Mouse (Mus musculus): ENCODE results near the gene Dapk1. TPM values are rescaled to one million over a fixed set of nuclear protein-coding genes. Genes with fewer than 3 reads are reported as not detected.

Gene Dapk1
- polyA plus RNA-seq (2014; fragmentation: Nextera tagmentation; extraction: Ambion mirVana) = 31.6 and 34.5 TPM in 2 replicates

GRCm38 (mm10) chr13:60601436-60602415 is at the start of gene Dapk1:
Gene Dapk1 (plus strand): TSS chr13:60601947.
- peak within 1 kb of the TSS; percentile 95 for H3K9ac ChIP-seq (replicated peaks; ENCODE audit: low read depth, low read length)
- 0 out of 2 replicates have a peak, but pooled peaks cover 7% of the 10 kb centered on the region for H3K4me1 ChIP-seq (ENCODE audit: control insufficient read depth, insufficient read depth, low read length)
- no peaks in the 10 kb centered on the region for H3K9me3 ChIP-seq (ENCODE audit: control insufficient read depth, low read length)
- H3K4me2 ChIP-seq (ENCODE audit: low read depth, low read length) = peak within 1 kb of the TSS; percentile 61
- peak; percentile 90 for ATAC-seq (ENCODE audit: low read depth)
- no peaks in the 10 kb centered on the region; the same call in 1 of the 2 replicates for H3K36me3 ChIP-seq (ENCODE audit: control insufficient read depth, insufficient read depth, low read length)
- peak within 1 kb of the TSS; percentile 93 for H3K27ac ChIP-seq (ENCODE audit: low read depth, low read length)
- H3K27me3 ChIP-seq (ENCODE audit: control insufficient read depth, insufficient read depth, low read length) = no peaks in the 10 kb centered on the region
- peak within 1 kb of the TSS; percentile 94 for H3K4me3 ChIP-seq (ENCODE audit: low read depth, low read length)
- WGBS = under 1% methylated on average over 81 of the region's 90 CpGs

DNA sequence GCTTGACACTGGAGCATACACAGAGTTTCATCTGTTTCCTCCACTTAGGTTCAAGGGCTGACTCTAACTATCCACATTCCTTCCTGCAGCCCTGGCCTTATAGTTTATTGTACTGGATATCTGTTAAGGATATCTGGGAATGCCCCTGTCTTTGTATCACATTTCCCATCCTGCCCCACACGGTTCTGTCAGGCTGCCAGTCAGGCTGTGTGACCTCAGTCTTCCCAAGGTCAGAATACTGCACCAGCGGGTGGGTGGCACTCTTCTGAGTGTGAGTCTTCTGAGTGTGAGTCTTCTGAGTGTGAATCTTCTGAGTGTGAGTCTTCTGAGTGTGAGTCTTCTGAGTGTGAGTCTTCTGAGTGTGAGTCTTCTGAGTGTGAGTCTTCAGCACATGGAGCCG is 48.4 kb upstream of the Dapk1 start:
- no peaks in the 10 kb centered on the region for H3K36me3 ChIP-seq (ENCODE audit: control insufficient read depth, insufficient read depth, low read length)
- WGBS = 79% methylated on average over 3 of the region's 3 CpGs
- no peaks in the 10 kb centered on the region for H3K27me3 ChIP-seq (ENCODE audit: control insufficient read depth, insufficient read depth, low read length)
- H3K4me2 ChIP-seq (ENCODE audit: low read depth, low read length) = no peak overlapping the region
- no peaks in the 10 kb centered on the region for H3K9me3 ChIP-seq (ENCODE audit: control insufficient read depth, low read length)
- H3K9ac ChIP-seq (replicated peaks; ENCODE audit: low read depth, low read length) = no peak overlapping the region
- H3K4me3 ChIP-seq (ENCODE audit: low read depth, low read length) = no peak overlapping the region
- H3K27ac ChIP-seq (ENCODE audit: low read depth, low read length) = no peak overlapping the region
- no peaks in the 10 kb centered on the region for H3K4me1 ChIP-seq (ENCODE audit: control insufficient read depth, insufficient read depth, low read length)
- no peak for ATAC-seq (ENCODE audit: low read depth)

DNA sequence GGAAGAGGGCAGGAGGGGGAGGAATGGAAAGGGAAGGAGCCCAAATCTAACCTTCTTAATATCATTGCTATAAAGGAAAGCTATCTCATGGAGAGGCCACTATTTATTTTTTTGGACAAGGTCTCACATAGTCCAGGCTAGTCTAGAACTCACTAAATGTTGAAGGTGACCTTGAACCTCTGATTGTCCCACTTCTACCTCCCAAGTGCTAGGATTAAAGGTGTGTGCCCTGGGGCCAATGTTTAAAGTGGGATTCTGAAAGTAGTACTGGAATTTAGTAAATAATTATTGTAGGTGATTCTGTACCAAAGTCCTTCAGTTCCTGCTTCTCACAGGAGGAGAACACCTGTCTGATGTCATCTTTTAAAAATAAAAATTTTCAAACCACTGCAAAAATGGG is 45.3 kb upstream of the Dapk1 start:
- no peaks in the 10 kb centered on the region for H3K9me3 ChIP-seq (ENCODE audit: control insufficient read depth, low read length)

DNA sequence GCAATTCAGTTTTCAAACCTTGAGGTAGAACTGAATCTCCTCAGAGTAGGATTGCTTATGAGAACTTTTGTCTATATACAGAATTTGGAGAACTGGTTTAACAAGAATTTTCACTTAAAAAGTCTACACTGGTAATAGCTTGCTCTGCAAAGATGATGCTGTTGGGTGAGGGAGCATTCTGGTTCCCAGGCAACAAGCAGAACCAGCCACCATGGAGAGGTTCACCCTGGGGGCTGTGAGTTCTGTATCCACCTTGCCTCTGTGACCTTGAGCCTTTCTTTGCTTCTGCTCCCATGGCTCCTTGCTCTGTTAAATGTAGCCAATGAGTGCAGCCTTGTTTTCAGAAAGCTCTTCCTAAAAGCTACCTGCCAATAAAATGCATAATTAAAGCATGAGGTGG is 44.8 kb upstream of the Dapk1 start:
- Histone ChIP-seq H3K4me2 (ENCODE audit: low read depth, low read length) (no peak overlapping the region), H3K27ac (ENCODE audit: low read depth, low read length) (no peak overlapping the region), H3K36me3 (ENCODE audit: control insufficient read depth, insufficient read depth, low read length) (no peaks in the 10 kb centered on the region), H3K4me3 (ENCODE audit: low read depth, low read length) (no peak overlapping the region), H3K9me3 (ENCODE audit: control insufficient read depth, low read length) (no peaks in the 10 kb centered on the region), H3K9ac (replicated peaks; ENCODE audit: low read depth, low read length) (no peak overlapping the region), H3K4me1 (ENCODE audit: control insufficient read depth, insufficient read depth, low read length) (no peaks in the 10 kb centered on the region), H3K27me3 (ENCODE audit: control insufficient read depth, insufficient read depth, low read length) (no peaks in the 10 kb centered on the region)
- ATAC-seq (ENCODE audit: low read depth) = no peak

More for the DNA sequence above, 45.3 kb upstream of the Dapk1 start:
- Histone ChIP-seq H3K4me2 (ENCODE audit: low read depth, low read length) (no peak overlapping the region), H3K4me1 (ENCODE audit: control insufficient read depth, insufficient read depth, low read length) (no peaks in the 10 kb centered on the region), H3K9ac (replicated peaks; ENCODE audit: low read depth, low read length) (no peak overlapping the region), H3K27ac (ENCODE audit: low read depth, low read length) (no peak overlapping the region), H3K4me3 (ENCODE audit: low read depth, low read length) (no peak overlapping the region), H3K36me3 (ENCODE audit: control insufficient read depth, insufficient read depth, low read length) (no peaks in the 10 kb centered on the region), H3K27me3 (ENCODE audit: control insufficient read depth, insufficient read depth, low read length) (no peaks in the 10 kb centered on the region)
- no peak for ATAC-seq (ENCODE audit: low read depth)

GRCm38 (mm10) chr13:60564303-60564702 is 37.4 kb upstream of the Dapk1 start:
- Histone ChIP-seq H3K9me3 (ENCODE audit: control insufficient read depth, low read length) (no peaks in the 10 kb centered on the region; the same call in 1 of the 2 replicates), H3K4me2 (ENCODE audit: low read depth, low read length) (no peak overlapping the region), H3K27ac (ENCODE audit: low read depth, low read length) (no peak overlapping the region), H3K4me3 (ENCODE audit: low read depth, low read length) (no peak overlapping the region), H3K4me1 (ENCODE audit: control insufficient read depth, insufficient read depth, low read length) (no peaks in the 10 kb centered on the region), H3K9ac (replicated peaks; ENCODE audit: low read depth, low read length) (no peak overlapping the region), H3K36me3 (ENCODE audit: control insufficient read depth, insufficient read depth, low read length) (no peaks in the 10 kb centered on the region), H3K27me3 (ENCODE audit: control insufficient read depth, insufficient read depth, low read length) (no peaks in the 10 kb centered on the region)
- no peak for ATAC-seq (ENCODE audit: low read depth)
- WGBS = 69% methylated on average over 6 of the region's 6 CpGs

DNA sequence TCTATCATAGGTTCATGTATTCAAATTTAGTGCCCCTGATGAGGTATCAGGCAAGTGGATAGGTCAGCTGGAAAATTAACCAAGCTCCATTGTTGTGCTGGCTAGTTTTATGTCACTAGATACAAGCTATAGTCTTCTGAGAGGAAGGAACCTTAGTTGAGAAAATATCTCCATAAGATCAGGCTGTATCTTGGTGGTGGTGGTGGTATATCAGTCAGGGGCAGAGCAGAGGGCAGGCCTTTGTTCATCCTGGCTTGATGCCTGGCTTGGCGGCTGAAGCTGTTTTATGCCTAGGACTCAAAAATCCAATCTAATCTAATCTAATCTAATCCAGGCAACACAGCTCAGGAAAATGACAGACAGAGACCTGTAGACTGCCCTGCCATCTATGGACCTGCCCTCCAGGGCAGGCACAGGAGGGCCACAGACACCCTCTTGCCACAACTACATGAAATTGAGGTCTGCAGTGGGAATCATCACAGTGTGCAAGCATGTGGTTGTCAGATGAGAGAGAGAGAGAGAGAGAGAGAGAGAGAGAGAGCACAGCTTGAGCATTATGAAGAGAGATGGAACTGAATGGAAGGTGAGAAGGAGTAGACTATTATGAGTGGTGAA is 32.7 kb upstream of the Dapk1 start:
- Histone ChIP-seq H3K4me1 (ENCODE audit: control insufficient read depth, insufficient read depth, low read length) (no peaks in the 10 kb centered on the region), H3K4me3 (ENCODE audit: low read depth, low read length) (no peak overlapping the region), H3K36me3 (ENCODE audit: control insufficient read depth, insufficient read depth, low read length) (no peaks in the 10 kb centered on the region), H3K9me3 (ENCODE audit: control insufficient read depth, low read length) (no peaks in the 10 kb centered on the region; the same call in 1 of the 2 replicates), H3K27ac (ENCODE audit: low read depth, low read length) (no peak overlapping the region), H3K4me2 (ENCODE audit: low read depth, low read length) (no peak overlapping the region), H3K9ac (replicated peaks; ENCODE audit: low read depth, low read length) (no peak overlapping the region), H3K27me3 (ENCODE audit: control insufficient read depth, insufficient read depth, low read length) (no peaks in the 10 kb centered on the region)
- ATAC-seq (ENCODE audit: low read depth) = no peak
- WGBS = 92% methylated on average over 1 of the region's 1 CpGs

DNA sequence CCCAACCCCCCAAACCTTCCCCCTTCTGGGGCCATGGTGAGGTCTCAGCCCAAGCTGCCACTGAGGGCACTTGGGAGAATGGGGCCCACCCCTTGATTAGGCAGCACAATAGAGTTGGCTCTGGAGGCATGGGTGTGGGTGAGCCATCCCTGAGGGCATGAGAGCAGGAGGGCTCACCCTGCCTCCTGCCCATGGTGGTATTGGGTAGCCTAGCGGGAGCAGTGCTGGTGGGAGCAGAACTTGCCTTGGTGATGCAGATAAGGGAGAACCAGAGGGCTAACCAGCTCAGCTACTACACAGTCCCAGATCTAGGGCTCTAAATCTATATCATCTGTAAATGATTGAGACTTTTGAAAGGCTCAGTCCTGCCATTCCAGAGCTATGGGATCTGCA is 32.2 kb upstream of the Dapk1 start:
- H3K9me3 ChIP-seq (ENCODE audit: control insufficient read depth, low read length) = no peaks in the 10 kb centered on the region; the same call in 1 of the 2 replicates
- no peak overlapping the region for H3K4me3 ChIP-seq (ENCODE audit: low read depth, low read length)
- no peak overlapping the region for H3K9ac ChIP-seq (replicated peaks; ENCODE audit: low read depth, low read length)
- ATAC-seq (ENCODE audit: low read depth) = no peak
- no peaks in the 10 kb centered on the region for H3K36me3 ChIP-seq (ENCODE audit: control insufficient read depth, insufficient read depth, low read length)
- H3K27ac ChIP-seq (ENCODE audit: low read depth, low read length) = no peak overlapping the region
- H3K4me1 ChIP-seq (ENCODE audit: control insufficient read depth, insufficient read depth, low read length) = no peaks in the 10 kb centered on the region
- no peak overlapping the region for H3K4me2 ChIP-seq (ENCODE audit: low read depth, low read length)
- 93% methylated on average over 1 of the region's 1 CpGs for WGBS
- H3K27me3 ChIP-seq (ENCODE audit: control insufficient read depth, insufficient read depth, low read length) = no peaks in the 10 kb centered on the region

DNA sequence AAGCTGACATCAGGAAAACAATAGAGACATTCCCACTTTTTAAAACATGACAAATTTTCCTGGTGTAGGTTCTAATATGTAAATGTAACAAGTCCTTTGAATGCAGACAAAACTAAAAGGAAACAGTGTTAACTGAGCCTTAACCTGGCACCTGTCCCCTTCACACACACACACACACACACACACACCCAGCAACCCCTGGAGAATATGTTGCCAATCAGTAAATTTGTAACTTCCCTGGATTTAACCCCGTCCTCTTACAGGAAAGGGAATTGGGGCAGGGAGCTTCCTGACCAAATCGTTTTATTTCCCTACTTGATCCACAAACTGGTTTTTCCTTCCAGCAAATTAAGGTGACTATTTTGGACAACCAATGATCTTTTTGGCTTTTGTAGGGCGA is 28.2 kb upstream of the Dapk1 start:
- 86% methylated on average over 3 of the region's 3 CpGs for WGBS
- H3K27me3 ChIP-seq (ENCODE audit: control insufficient read depth, insufficient read depth, low read length) = no peaks in the 10 kb centered on the region
- H3K27ac ChIP-seq (ENCODE audit: low read depth, low read length) = no peak overlapping the region
- H3K4me1 ChIP-seq (ENCODE audit: control insufficient read depth, insufficient read depth, low read length) = no peaks in the 10 kb centered on the region
- H3K9me3 ChIP-seq (ENCODE audit: control insufficient read depth, low read length) = no peaks in the 10 kb centered on the region
- H3K4me2 ChIP-seq (ENCODE audit: low read depth, low read length) = no peak overlapping the region
- no peak overlapping the region for H3K9ac ChIP-seq (replicated peaks; ENCODE audit: low read depth, low read length)
- ATAC-seq (ENCODE audit: low read depth) = no peak
- no peak overlapping the region for H3K4me3 ChIP-seq (ENCODE audit: low read depth, low read length)
- no peaks in the 10 kb centered on the region for H3K36me3 ChIP-seq (ENCODE audit: control insufficient read depth, insufficient read depth, low read length)

- Histone ChIP-seq H3K36me3 (ENCODE audit: control insufficient read depth, insufficient read depth, low read length) (no peaks in the 10 kb centered on the region), H3K27me3 (ENCODE audit: control insufficient read depth, insufficient read depth, low read length) (no peaks in the 10 kb centered on the region), H3K4me2 (ENCODE audit: low read depth, low read length) (no peak overlapping the region), H3K4me3 (ENCODE audit: low read depth, low read length) (no peak overlapping the region), H3K9ac (replicated peaks; ENCODE audit: low read depth, low read length) (no peak overlapping the region), H3K4me1 (ENCODE audit: control insufficient read depth, insufficient read depth, low read length) (no peaks in the 10 kb centered on the region), H3K9me3 (ENCODE audit: control insufficient read depth, low read length) (no peaks in the 10 kb centered on the region), H3K27ac (ENCODE audit: low read depth, low read length) (no peak overlapping the region)
- 88% methylated on average over 8 of the region's 8 CpGs for WGBS
- ATAC-seq (ENCODE audit: low read depth) = no peak
Measured at GRCm38 (mm10) chr13:60573971-60574370, 27.8 kb upstream of the Dapk1 start.

Measured in neural tube, embryonic 14.5 days (tissue).